Mouse (Mus musculus) liver, embryonic 13.5 days (tissue): ENCODE results near the gene Ppp1cb. TPM values are rescaled to one million over a fixed set of nuclear protein-coding genes. Genes with fewer than 3 reads are reported as not detected.
"Not testable (repeated sequence)": the region's sequence is repeated elsewhere in the genome, so short reads cannot be mapped to it uniquely, and the experiment has no call there.

Experiments
- ATAC-seq: fragments of 200-750 bp; cut with Nextera tagmentation; 2 replicates; pipeline ENCODE4 v1.8.0; 2017; ENCODE audit warnings: low read depth, mild to moderate bottlenecking, moderate number of reproducible peaks, moderate library complexity
- DNase-seq: peaks from one replicate; pipeline ENCODE4 v3.0.0; 2022
- H3K27ac ChIP-seq: fragments of 300-500 bp; sonication (generic); 2 replicates; pipeline ENCODE4 v1.5.1; 2015; ENCODE audit warnings: moderate library complexity, mild to moderate bottlenecking, inconsistent platforms
- H3K27me3 ChIP-seq: fragments of 300-500 bp; sonication (generic); 2 replicates; pipeline ENCODE4 v1.6.1; 2015; ENCODE audit warnings: mild to moderate bottlenecking, inconsistent platforms
- H3K36me3 ChIP-seq: fragments of 300-500 bp; sonication (generic); 2 replicates; pipeline ENCODE4 v1.6.1; 2015; ENCODE audit warnings: mild to moderate bottlenecking, inconsistent platforms
- H3K4me1 ChIP-seq: fragments of 300-500 bp; sonication (generic); replicated peaks from 2 replicates; pipeline ENCODE4 v1.6.1; 2015; ENCODE audit warnings: inconsistent platforms
- H3K4me2 ChIP-seq: fragments of 300-500 bp; sonication (generic); 2 replicates; pipeline ENCODE4 v1.6.1; 2015; ENCODE audit warnings: inconsistent platforms, mild to moderate bottlenecking, moderate library complexity
- H3K4me3 ChIP-seq: fragments of 300-500 bp; sonication (generic); replicated peaks from 2 replicates; pipeline ENCODE4 v1.5.1; 2015; ENCODE audit warnings: mild to moderate bottlenecking, inconsistent platforms
- H3K9ac ChIP-seq: fragments of 300-500 bp; sonication (generic); 2 replicates; pipeline ENCODE4 v1.6.1; 2015; ENCODE audit warnings: mild to moderate bottlenecking, inconsistent platforms
- H3K9me3 ChIP-seq: fragments of 300-500 bp; sonication (generic); replicated peaks from 2 replicates; pipeline ENCODE4 v1.6.1; 2016; ENCODE audit warnings: inconsistent platforms
- WGBS: fragments of 180-500 bp; shearing (Covaris S2); methylation state at CpG from one replicate; pipeline ENCODE4 v1.1.7; 2015; ENCODE audit not compliant: insufficient replicate concordance; 5-methylcytosine and 5-hydroxymethylcytosine counted together
- polyA plus RNA-seq: library from polyadenylated mRNA; unstranded; fragments of >200 nt; fragmentation: Nextera tagmentation; extraction: Ambion mirVana; gene quantifications from 2 replicates; pipeline ENCODE4 v1.2.1, GENCODE M21; 2015

Gene Ppp1cb
- polyA plus RNA-seq, 1 experiment from 2014 or later: 117 TPM

DNA sequence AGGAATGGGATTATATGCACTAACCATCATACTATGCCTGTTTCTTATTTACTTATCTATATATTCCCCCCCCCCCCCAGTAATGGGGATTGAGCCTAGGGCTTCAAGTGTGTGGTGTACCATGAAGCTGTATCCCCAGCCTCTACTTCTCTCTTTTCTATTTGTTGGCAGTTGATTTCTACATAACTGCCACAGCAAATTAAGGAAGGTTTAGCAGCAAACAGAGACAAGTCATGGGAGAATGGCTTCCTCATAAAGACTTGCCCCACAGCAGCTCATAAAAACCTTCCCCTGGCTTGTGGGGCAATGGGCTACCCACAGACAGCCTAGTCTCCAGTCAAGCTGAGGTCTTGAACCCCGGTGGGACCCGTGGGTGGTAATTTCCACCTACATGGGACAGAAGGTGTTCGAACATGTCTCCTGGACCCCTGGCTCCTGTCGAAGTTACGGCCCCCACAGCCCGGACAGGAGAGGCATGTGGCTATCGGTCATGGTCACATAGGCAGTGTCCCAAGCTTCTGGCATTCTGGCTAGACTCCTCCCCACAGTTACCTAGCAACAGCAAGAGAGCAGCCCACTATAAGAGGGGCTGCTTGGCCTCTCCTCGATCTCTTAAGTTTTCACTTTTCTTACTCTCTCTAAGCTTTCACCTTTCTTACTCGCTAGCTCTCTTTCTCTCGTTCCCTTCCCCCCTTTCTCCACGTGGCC lies 35.1 kb upstream of the Ppp1cb start:
- no peaks in the 10 kb centered on the region for H3K27me3 ChIP-seq
- H3K4me2 ChIP-seq: no peak overlapping the region
- ATAC-seq (no peak), DNase-seq (no peak)
- H3K36me3 ChIP-seq: no peaks in the 10 kb centered on the region
- no peak overlapping the region for H3K27ac ChIP-seq
- H3K4me3 ChIP-seq: no peak overlapping the region
- H3K9ac ChIP-seq: no peak overlapping the region
- H3K4me1 ChIP-seq: peaks cover 7% of the 10 kb centered on the region
- no peaks in the 10 kb centered on the region for H3K9me3 ChIP-seq
- WGBS: 61% methylated on average over 11 of the region's 11 CpGs

- Histone ChIP-seq H3K9ac (no peak overlapping the region), H3K4me1 (peaks cover 7% of the 10 kb centered on the region), H3K9me3 (no peaks in the 10 kb centered on the region), H3K27ac (no peak overlapping the region), H3K4me2 (no peak overlapping the region), H3K36me3 (no peaks in the 10 kb centered on the region), H3K4me3 (no peak overlapping the region), H3K27me3 (no peaks in the 10 kb centered on the region)
- WGBS: 80% methylated on average over 8 of the region's 8 CpGs
- DNase-seq (no peak), ATAC-seq (no peak)
Observed at GRCm38 (mm10) chr5:32424464-32424863, 34.2 kb upstream of the Ppp1cb start.

DNA sequence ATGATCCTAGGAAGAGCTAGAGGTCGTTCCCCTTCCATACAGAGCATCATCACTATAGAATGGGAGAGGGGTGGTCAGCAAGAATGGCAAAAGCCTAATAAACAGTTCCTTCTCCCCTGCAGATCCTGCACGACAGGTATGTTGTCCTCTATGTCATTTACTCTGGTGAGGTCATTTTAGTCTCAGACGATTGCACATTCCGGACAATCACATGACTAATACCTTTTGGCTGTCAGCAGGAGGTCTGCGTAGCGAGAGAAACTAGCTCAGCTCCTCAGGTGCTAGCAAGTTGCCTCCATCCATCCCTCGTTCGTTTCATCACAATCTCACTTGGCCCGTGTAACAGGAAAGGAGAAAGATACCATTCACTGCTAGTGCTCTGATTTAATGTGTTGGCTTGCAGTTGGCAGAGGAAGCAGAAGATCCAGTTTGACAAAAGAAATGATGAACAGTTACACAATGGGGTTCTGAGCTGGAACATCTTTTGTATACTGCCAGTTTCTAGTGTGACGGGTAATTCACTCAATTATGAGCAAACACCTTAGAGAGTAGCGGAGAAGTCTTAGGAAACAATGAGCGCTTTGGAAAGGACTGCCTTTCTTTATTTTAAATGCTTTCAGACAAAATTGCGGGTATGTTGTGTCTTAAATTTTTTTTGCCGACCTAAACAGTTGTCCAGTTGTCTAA lies 33.0 kb upstream of the Ppp1cb start:
- H3K27ac ChIP-seq: no peak overlapping the region
- no peak for ATAC-seq

DNA sequence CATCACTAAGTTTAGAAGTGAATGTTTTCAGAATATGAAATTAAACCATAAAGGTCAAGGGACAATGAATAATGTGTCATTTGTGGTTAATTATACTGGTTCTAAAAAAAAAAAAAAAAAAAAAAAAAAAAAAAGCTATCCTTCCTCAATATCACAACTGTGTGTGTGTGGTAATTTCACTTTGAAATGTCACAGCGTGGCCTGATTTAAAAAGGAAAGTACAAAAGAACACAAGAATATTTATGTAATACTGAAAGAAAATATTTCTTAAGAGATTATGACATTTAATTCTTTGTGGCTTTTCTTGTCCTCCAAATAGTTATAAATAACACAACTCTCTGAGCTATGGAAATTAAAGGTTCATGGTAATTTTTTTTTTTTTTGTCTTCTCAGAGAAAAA lies 28.2 kb upstream of the Ppp1cb start:
- Histone ChIP-seq H3K4me2 (no peak overlapping the region), H3K9me3 (no peaks in the 10 kb centered on the region), H3K4me1 (no peaks in the 10 kb centered on the region), H3K4me3 (no peak overlapping the region), H3K27ac (no peak overlapping the region), H3K27me3 (no peaks in the 10 kb centered on the region), H3K36me3 (no peaks in the 10 kb centered on the region), H3K9ac (no peak overlapping the region)
- ATAC-seq: no peak
- 48% methylated on average over 1 of the region's 1 CpGs for WGBS
- DNase-seq: no peak

More for the DNA sequence above, 33.0 kb upstream of the Ppp1cb start:
- Histone ChIP-seq H3K36me3 (no peaks in the 10 kb centered on the region), H3K4me1 (peaks cover 7% of the 10 kb centered on the region), H3K27me3 (no peaks in the 10 kb centered on the region), H3K4me2 (no peak overlapping the region), H3K4me3 (no peak overlapping the region), H3K9ac (no peak overlapping the region), H3K9me3 (no peaks in the 10 kb centered on the region)
- DNase-seq: no peak
- 66% methylated on average over 14 of the region's 14 CpGs for WGBS

DNA sequence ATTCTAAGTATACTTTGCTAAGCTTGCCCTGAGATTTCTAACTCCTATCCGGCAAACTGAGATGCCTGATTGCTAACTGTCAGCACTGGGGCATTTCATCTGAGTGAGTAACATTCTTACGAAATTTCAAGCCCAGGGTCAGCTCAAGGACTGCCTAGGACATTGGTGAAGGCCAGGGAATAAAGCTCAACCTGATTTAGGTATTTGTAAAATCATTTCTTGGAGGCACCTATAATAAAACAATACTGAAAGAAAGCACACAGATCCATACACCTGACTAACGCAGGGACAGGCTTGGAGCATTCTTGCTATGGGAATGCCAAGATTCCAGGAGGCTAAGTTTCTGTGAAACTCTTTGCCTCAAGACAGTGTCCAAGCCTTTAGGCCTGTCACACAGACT lies 24.3 kb upstream of the Ppp1cb start:
- not testable (repeated sequence) for H3K27me3 ChIP-seq, H3K9me3 ChIP-seq, H3K9ac ChIP-seq, DNase-seq, H3K36me3 ChIP-seq, H3K4me1 ChIP-seq, H3K4me2 ChIP-seq, H3K4me3 ChIP-seq, ATAC-seq, H3K27ac ChIP-seq
- 68% methylated on average over 3 of the region's 3 CpGs for WGBS

- no peak overlapping the region for H3K9ac ChIP-seq
- no peak overlapping the region for H3K27ac ChIP-seq
- no peaks in the 10 kb centered on the region for H3K4me1 ChIP-seq
- H3K36me3 ChIP-seq: no peaks in the 10 kb centered on the region
- H3K4me3 ChIP-seq: no peak overlapping the region
- H3K4me2 ChIP-seq: no peak overlapping the region
- DNase-seq: no peak
- WGBS: 45% methylated on average over 3 of the region's 3 CpGs
- no peaks in the 10 kb centered on the region for H3K9me3 ChIP-seq
- no peak for ATAC-seq
- no peaks in the 10 kb centered on the region for H3K27me3 ChIP-seq
Observed at GRCm38 (mm10) chr5:32435612-32436011, 23.0 kb upstream of the Ppp1cb start.

GRCm38 (mm10) chr5:32437901-32438563 lies 20.6 kb upstream of the Ppp1cb start:
- no peak overlapping the region for H3K4me3 ChIP-seq
- ATAC-seq (no peak), DNase-seq (no peak)
- H3K9me3 ChIP-seq: no peaks in the 10 kb centered on the region
- no peak overlapping the region for H3K9ac ChIP-seq
- no peak overlapping the region for H3K27ac ChIP-seq
- H3K27me3 ChIP-seq: no peaks in the 10 kb centered on the region
- WGBS: 25% methylated on average over 5 of the region's 5 CpGs
- no peaks in the 10 kb centered on the region for H3K4me1 ChIP-seq
- no peak overlapping the region for H3K4me2 ChIP-seq
- no peaks in the 10 kb centered on the region for H3K36me3 ChIP-seq

- no peak for ATAC-seq
- DNase-seq: no peak
- Histone ChIP-seq H3K36me3 (no peaks in the 10 kb centered on the region), H3K4me1 (no peaks in the 10 kb centered on the region), H3K27ac (no peak overlapping the region), H3K4me3 (no peak overlapping the region), H3K9me3 (no peaks in the 10 kb centered on the region), H3K9ac (no peak overlapping the region), H3K27me3 (no peaks in the 10 kb centered on the region), H3K4me2 (no peak overlapping the region)
- WGBS: 41% methylated on average over 2 of the region's 2 CpGs
Observed at GRCm38 (mm10) chr5:32438564-32438922, 20.1 kb upstream of the Ppp1cb start.

GRCm38 (mm10) chr5:32441336-32441735 lies 17.3 kb upstream of the Ppp1cb start:
- Histone ChIP-seq H3K9ac (no peak overlapping the region), H3K4me3 (no peak overlapping the region), H3K4me1 (no peaks in the 10 kb centered on the region), H3K27me3 (no peaks in the 10 kb centered on the region), H3K9me3 (no peaks in the 10 kb centered on the region), H3K27ac (no peak overlapping the region), H3K36me3 (no peaks in the 10 kb centered on the region), H3K4me2 (no peak overlapping the region)
- DNase-seq: no peak
- WGBS: 68% methylated on average over 3 of the region's 3 CpGs
- no peak for ATAC-seq

- 64% methylated on average over 4 of the region's 4 CpGs for WGBS
- no peaks in the 10 kb centered on the region for H3K9me3 ChIP-seq
- H3K4me2 ChIP-seq: no peak overlapping the region
- DNase-seq (no peak), ATAC-seq (no peak)
- no peak overlapping the region for H3K27ac ChIP-seq
- H3K4me1 ChIP-seq: no peaks in the 10 kb centered on the region
- no peak overlapping the region for H3K9ac ChIP-seq
- H3K4me3 ChIP-seq: no peak overlapping the region
- no peaks in the 10 kb centered on the region for H3K27me3 ChIP-seq
- no peaks in the 10 kb centered on the region for H3K36me3 ChIP-seq
Observed at GRCm38 (mm10) chr5:32441992-32442575, 16.6 kb upstream of the Ppp1cb start.

DNA sequence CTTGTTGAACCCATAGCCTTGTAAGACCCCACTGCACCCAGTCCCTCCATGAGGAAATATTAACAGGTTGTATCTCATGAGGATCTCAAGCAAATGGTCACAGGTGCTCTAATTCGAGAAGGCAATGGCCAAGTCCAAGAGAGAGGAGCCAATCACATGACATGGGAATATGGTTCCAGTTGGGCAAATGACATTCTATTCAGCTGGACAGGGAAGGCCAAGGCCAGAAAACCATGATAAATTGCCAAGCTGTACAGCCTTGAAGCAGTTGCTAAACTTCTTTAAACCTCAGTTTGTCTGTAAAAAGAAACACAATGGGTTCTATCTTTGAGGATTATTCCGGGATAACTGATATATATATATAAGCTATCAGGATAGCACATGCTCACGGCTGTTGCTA lies 14.7 kb upstream of the Ppp1cb start:
- no peak for DNase-seq
- H3K27ac ChIP-seq: no peak overlapping the region
- H3K4me2 ChIP-seq: no peak overlapping the region
- no peaks in the 10 kb centered on the region for H3K36me3 ChIP-seq
- no peaks in the 10 kb centered on the region for H3K4me1 ChIP-seq
- H3K9ac ChIP-seq: no peak overlapping the region
- no peak overlapping the region for H3K4me3 ChIP-seq
- no peaks in the 10 kb centered on the region for H3K27me3 ChIP-seq
- ATAC-seq: no peak
- no peaks in the 10 kb centered on the region for H3K9me3 ChIP-seq
- WGBS: 70% methylated on average over 3 of the region's 3 CpGs
